Mouse (Mus musculus) heart, postnatal 14 days (tissue): ENCODE measurements around the gene Cfap126. TPM values are rescaled to one million over a fixed set of nuclear protein-coding genes. Genes with fewer than 3 reads are reported as not detected.

Source experiments
- DNase-seq, 2 experiments: peaks; one replicate each; pipeline ENCODE4 v3.0.0; 2021 to 2022
- intact Hi-C: fragments of 180-260 bp; cut with DNase I; formaldehyde crosslinking; loops from one replicate; pipeline ENCODE4 v1.15.1; 2025
- total RNA-seq, 2 experiments: library from RNA; stranded (reverse); gene quantifications; 2 replicates each; pipeline ENCODE4 v1.2.3; 2021

Cfap126 gene
- total RNA-seq, 2 experiments from 2014 or later, result 1.00 to 2.1 TPM

DNA sequence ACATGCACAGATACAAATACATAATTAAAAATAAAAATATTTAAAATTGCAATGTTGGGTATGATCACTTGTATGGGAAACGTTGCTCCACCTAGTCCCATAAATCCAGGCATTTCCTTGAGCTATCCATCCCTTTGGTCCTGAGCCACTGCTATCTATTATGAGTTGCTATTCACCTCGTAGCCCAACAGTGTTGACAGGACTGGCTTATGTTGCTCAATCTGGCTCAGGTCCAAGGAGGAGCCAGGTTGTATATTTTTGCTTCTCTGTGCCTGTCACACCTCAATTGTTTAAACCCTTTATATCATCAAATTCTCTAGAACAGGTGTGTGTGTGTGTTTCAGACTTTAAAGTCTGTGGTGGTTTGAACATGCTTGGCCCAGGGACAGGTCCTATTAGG, 23.0 kb upstream of the Cfap126 start:
- intact Hi-C loops, result no loop called here
- DNase-seq, result no peak

DNA sequence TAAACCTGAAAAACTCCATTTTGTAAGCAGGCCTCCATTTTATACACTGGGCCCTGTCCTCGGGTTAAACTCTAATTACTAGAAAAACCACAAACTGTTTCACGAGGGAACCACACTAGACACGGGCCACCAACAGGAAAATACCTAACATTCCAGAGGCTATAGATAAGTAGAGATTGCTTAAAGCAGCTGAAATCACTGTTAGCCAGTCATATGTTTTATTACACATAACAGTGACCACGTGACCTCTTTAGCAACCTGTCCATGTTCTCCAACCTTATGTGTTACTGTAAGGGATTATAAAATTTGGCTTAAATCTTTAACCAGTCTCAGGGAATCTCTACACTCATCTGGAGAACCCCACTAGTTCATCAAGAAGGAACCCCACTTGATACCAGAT, 19.3 kb upstream of the Cfap126 start:
- intact Hi-C loops, result no loop called here
- DNase-seq, result no peak

DNA sequence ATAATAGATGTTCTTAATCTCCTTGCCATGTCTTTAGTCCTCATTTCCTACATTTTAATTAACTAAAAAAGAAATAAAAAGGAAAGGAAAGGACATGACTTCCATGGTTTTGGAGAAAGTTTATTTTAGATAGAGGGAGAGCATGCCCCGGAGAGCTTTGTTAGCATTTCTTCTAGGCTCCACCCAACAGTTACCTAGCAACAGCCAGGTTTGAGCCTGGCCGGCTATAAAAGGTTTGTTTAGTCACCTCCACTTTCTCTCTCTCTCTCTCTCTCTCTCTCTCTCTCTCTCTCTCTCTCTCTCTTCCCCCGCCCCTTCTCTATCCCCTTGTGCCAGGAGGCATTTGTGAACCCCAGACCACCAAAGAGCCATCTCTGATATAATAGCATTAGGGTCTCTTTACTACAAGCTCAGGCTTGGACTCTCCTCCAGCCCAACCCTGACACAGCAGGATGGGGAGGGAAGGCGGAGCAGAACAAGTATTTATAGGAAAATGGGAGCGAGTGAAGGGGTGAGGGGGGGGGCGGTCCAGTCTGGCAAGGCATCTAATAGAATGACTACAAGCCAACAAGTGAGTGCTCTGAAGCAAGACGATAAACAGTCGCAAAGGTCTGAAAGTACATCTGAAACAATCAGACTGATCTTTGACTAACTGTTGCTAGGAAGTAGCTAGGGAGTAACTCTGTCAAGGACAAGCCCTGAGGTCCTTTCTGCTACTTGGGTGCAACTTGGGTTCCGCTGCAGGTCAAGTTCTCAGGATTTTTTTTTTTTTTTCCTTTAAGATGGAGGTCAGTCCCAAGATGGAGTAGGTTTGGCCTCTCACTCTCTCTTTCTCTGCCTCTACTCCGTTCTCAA, 17.4 kb upstream of the Cfap126 start:
- intact Hi-C loops, result no loop called here
- no peak for DNase-seq

DNA sequence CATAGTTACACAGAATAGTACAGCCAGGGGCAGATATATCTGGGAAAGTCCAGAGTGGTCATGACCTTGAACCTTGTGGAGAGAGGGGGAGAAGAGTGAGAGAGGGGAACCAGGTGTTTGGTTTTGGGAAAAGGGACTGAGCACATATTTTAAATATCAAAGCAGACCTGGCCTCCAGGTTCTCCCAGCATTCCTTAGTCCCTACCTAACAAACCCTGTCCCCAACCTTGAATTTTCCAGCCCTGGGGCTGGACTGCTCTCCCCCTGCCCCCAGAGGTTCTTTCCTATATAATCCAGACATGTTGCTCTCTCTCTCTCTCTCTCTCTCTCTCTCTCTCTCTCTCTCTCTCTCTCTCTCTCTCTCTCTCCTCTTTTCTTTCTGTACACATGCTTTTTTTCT, 16.6 kb upstream of the Cfap126 start:
- intact Hi-C loops, result no loop called here

DNA sequence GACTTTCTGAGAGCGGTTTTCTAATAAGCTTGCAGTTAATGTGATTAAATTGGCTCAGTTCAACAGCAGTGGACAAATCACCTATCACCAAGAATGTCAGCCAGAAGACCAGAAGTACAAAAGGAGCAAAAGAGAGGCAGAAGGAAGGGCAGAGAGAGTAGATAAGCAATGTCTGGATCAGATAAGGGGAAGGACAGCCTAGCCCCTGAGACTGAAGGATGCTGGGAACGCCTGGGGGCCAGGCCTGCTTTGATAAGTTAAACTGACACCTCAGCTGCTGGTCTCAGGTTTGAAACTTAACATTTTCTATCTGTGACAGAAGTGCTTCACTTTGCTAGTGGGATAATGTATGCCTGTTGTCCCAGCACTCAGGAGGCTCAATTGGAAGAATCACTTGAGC, 16.1 kb upstream of the Cfap126 start:
- intact Hi-C loops, result no loop called here
- no peak for DNase-seq

More for the DNA sequence above, 16.6 kb upstream of the Cfap126 start:
- DNase-seq, result no peak

DNA sequence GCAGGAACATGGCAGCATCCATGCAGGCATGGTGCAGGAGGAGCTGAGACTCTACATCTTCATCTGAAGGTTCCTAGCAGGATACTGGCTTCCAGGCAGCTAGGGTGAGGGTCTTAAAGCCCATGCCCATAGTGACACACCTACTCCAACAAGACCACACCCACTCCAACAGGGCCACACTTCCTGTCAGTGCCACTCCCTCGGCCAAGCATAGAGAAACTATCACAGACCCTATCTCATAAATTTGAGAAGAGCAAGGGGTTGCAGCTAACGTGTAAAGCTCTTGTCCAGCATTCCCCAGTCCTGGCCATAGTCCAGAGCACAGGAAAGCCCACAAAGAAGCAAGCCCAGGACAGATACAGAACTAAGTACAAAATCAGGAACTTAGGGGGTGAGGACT, 12.7 kb upstream of the Cfap126 start:
- intact Hi-C loops, result loop anchor here (10.0 kb wide), 1 partner anchor 404 kb away; the partner anchor contains the start of gene Alyref2
- no peak for DNase-seq

DNA sequence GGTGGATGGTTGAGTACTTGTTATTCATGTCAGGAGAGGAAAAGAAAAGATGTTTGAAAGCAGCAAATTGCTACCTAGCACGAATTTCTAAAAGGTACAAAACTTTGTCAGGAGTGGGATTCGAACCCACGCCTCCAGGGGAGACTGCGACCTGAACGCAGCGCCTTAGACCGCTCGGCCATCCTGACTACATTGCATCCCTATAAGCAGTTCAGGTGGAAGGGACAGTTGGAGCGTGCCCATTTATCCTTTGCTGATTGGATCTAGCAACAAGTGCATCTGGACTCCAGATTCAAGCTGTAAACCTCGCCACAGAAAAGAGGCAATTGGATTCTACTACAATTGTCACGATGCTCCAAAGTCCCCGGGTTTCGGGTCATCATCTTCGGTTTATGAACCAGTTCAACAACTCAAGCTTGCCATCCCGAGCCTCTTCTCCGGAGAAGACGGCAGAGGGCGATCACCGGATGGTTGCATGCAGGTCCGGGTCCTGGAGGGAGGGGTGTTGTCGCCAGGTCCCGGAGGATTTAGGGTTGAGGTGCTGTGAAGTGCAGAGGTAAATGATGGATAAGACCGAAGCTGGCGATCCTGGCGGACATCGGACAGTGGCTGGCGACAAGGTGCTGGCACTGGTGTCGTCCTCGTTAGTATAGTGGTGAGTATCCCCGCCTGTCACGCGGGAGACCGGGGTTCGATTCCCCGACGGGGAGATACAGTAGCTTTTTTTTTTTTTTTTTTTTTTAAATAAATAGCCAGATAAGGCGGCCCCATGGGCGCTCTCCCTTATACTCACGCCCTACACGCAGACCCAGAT, 11.8 kb upstream of the Cfap126 start:
- intact Hi-C loops, result loop anchor here (2.0 to 10.0 kb wide), 2 partner anchors 63 to 403 kb away; partner anchors contain the start of gene Alyref2
- peak; percentile 87 to 90 for DNase-seq

DNA sequence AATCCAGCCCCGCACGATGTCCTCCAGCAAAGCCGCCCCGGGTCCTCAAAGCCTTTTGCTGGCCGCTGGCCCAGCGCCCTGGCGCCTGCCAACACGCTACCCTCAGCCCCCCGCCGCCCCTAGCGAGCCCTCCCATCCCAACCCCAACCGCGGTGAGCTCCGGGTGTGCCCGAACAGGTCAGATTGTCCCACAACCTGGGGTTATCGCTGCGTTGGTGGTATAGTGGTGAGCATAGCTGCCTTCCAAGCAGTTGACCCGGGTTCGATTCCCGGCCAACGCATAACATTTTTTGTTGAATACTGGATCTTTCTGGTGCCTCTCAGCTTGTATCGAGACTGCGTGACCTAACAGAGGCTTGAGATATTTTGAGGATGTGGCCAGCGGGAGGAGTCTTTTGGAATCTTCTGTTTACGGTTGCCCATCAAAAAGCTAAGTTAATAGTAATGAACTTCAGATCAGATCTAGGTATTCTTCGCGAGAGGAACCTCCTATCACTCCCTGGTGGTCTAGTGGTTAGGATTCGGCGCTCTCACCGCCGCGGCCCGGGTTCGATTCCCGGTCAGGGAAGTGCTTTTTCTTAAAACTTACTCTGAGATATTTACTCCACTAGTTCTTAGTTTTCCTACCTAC, 11.1 kb upstream of the Cfap126 start:
- DNase-seq, result peak; percentile 83
- intact Hi-C loops, result loop anchor here (2.0 to 10.0 kb wide), 2 partner anchors 64 to 402 kb away; partner anchors contain the start of gene Alyref2

DNA sequence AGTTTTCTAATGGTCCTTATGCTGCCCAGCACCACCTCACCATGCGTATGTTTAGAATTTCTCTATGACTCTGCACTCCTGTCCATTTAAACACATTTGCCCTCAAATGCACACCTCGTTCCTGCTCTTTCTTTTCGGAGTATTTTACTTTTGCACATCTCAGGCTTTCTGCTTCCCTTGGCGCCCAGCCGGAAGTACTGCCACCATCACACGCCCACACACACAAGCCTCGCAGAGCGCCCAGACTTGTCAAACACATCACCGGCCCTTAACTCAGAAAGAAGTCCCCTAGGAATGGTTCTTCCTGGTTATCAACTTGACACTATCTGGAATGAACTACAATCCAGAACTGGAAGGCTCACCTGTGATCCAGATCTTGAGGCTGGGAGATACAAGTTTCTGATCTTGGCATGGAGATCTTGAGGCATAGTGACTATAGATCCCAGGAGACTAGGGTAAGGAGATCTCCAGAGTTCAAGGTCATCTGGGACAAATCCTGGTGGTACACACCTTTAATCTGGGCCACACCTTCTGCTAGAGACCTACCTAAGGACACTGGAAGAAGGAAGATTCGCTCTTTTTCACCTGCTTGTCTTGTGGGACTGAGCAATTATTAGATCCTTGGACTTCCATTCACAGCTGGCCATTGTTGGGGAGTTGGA, 10.4 kb upstream of the Cfap126 start:
- intact Hi-C loops, result loop anchor here (2.0 to 10.0 kb wide), 2 partner anchors 65 to 401 kb away; partner anchors contain the start of gene Alyref2
- DNase-seq, result no peak

DNA sequence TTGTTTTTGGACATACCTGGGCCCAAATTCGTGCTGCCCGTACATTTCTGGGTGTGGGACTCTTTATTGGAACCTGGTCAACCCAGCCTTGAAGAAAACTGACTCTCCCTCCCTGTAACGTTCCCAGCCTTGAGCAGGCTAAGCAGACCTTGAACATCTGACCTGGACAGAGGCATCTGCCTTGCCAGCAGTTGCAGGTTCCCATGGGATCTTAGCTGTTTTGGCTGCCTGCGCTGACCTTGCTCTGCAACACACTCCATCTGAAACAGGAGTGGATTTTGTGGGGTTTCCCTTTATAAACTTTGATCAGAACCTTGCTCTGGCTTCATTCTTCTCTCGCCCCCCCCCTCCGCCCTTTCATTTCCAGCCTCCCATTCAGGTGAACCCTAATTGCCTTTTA, 8.5 kb upstream of the Cfap126 start:
- no peak for DNase-seq
- intact Hi-C loops, result loop anchor here (10.0 kb wide), 1 partner anchor 400 kb away; the partner anchor contains the start of gene Alyref2

DNA sequence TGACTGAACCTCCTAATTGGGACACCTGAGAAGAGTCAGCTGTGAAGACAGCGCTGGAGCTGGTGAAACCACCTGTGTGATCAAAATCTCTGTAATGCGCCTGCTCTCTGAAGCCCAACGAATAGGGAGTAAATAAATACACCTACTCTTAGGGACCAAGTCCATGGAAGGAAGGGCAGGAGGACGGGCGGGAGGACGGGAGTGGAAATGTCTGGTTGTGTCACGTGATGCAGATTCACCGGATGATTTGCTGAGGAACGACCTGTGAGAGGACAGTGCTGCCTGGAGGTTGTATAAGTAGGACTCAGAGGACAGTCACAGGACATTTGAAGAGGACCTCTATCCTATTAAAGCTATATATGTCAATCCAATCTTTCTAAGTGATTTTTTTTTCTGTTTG, 4.1 kb upstream of the Cfap126 start:
- intact Hi-C loops, result loop anchor here (10.0 kb wide), 1 partner anchor 395 kb away; the partner anchor contains the start of gene Alyref2
- DNase-seq, result no peak

DNA sequence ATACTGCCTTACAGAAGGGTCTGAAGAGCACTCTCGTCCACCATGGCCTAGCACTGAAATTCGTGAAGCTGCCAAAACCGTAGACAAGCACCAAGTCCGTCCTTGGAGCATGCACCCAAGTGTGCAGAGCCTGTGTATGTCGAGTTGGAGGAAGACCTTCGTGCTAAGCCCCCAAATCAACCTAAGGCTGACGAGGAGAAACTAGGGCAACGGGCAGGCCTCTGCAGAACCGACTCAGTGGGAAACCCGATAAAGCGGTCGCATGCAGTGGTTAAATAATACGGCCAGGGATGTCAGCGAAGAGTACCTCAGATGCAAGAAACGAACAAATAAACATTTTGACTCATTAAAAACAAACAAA, 3.1 kb upstream of the Cfap126 start:
- intact Hi-C loops, result no loop called here
- peak in 1 of 2 experiments; percentile 11 for DNase-seq

DNA sequence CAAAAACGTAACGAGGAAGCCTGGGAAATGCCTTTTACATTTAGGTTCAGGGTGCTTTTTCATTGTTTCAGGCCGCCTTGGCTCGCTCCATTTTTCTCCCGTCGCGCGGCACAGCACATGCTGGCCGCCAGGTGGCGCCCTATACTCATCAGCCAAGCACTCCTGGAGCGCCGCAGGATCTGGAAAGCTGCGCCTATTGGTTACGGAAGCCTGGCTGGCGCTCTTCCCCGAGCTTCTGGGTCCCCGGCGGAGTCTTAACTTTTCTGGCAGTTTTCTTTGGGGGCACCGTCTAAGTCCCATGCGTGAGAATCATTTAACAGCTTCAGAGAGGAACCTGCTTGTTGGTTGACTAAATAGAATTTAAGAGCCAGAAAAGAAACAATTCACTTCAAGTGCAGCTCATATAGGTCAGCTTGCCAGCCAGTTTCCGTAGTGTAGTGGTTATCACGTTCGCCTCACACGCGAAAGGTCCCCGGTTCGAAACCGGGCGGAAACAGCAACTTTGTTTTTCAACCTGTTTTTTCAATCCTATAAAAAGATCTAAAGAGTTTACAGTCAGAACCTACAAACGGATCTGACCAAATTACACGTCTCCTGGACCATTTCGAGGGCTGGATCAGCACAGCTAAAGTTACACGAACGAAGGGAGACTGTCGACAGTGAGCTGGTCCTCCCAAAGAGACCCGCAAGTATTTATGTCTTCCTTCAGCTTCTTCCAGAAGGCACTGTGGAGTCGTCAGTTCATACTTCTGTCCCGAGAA, 2.5 kb upstream of the Cfap126 start:
- intact Hi-C loops, result no loop called here
- peak; percentile 94 to 95 for DNase-seq

DNA sequence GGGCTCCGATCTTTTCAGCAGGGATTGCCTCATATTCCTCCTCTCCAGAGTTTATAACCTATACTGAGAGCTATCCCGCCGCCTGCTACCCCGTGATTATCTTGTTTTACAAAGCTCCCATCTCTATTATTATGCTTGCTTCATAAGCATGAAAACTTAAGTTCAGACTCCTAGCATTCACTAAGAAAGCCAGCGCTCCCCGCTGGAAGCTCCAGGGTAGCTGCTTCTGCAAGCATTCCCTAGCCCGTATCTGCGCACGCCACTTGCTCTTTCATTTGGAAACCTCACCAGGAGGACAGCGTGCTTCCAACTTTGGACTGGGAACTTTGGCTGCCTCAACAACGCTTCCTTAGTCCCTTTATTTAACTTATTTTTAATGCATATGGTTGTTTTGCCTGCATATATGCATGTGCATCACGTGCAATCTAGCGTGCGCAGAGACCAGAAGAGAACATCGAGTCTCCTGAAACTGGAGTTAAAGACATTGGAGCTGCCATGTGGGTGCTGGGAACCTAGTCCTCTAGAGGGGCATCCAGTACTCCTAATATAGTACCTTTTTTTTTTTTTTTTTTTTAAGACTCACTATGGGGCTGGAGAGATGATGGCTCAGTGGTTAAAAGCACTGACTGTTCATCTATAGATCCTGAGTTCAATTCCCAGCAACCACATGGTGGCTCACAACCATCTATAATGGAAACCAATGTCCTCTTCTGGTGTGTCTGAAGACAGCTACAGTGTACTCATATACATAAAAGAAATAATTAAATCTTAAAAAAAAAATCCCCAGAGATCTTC, 1.7 kb upstream of the Cfap126 start:
- intact Hi-C loops, result no loop called here
- peak; percentile 58 to 61 for DNase-seq

DNA sequence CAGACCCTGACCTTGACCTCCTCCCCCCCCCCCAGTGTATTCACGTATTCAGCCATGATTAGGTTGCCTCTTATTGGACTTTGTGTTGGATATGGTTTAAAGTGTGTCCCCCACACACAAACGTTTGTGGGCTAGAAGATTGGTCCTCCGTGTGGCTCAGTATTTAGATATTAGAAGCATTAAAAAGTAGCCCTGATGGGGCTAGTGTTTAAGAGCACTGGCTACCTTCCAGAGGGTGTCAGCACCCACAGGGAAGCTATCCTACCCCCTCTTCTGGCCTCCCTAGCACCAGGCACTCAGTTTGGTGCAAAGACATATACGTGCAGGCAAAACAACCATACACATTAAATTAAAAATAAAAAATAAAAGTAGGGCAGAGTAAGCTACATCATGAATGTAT, 732 bp upstream of the Cfap126 start:
- intact Hi-C loops, result no loop called here
- no peak for DNase-seq

DNA sequence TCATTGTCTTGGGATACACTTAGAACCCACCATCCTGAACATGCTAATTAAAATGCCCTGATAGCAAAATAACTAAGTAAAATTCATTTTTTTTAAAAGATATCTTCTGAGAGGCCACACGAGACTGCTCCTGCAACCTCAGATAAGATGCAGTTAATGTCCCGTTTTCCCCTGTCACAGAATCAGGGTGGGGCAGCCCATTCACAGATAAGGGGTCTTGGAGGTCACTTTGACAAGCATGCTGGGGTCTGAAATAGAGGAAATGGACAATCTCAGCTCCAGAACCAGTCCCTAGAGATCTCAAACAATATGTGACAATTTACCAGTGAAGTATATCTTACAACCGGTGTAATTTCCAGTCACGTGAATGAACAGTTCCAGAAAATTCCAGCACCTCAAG, 2.6 kb downstream of the Cfap126 start:
- intact Hi-C loops, result loop anchor here (2.0 to 5.0 kb wide), 2 partner anchors 105 to 121 kb away; no protein-coding TSS in a partner anchor
- no peak for DNase-seq

DNA sequence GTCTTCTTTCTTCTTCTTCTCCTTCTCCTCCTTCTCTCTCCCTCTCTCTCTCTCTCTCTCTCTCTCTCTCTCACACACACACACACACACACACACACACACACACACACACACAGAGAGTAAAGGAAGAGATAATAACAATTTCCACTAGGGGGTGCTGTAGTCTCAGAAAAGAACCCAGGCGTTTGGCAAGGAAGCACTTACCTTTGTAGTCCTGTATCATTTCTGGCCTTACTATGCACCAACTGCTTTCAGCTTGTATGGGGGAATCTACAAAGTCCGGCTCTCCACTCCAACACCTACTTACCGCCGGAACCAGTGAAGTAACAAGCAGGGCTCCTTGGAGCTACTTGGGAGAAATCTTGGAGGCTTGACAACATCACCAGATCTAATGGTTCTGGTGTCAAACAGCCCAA, 4.6 kb downstream of the Cfap126 start:
- peak; percentile 34 to 72 for DNase-seq
- intact Hi-C loops, result loop anchor here (2.0 to 5.0 kb wide), 2 partner anchors 119 to 139 kb away; no protein-coding TSS in a partner anchor

DNA sequence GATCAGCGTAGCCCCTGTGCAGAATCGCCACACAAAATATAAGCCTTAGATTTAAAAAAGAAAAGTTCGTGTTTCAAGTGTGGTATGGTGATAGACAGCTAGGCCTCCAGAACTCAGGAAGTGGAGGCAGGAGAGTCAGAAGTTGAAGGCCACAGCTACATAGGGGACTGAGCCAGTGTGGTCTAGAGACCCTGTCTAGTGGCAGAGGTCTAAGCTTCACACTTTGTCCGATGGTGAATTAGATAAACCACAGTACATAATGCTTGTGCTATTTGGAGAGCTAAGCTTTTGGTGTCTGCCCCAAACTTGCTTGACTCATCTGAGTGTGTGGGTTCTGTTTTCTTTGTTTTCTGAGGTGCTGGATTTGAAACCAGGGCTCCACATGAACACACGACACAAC, 5.3 kb downstream of the Cfap126 start:
- intact Hi-C loops, result loop anchor here (2.0 to 5.0 kb wide), 2 partner anchors 118 to 138 kb away; no protein-coding TSS in a partner anchor
- no peak for DNase-seq
